Mouse (Mus musculus): ENCODE data around the gene Speer4f1. TPM values are rescaled to one million over a fixed set of nuclear protein-coding genes. Genes with fewer than 3 reads are reported as not detected.

Speer4f1 gene
- polyA plus RNA-seq, 1 experiment from 2014 or later = not detected

- DNase-seq (ENCODE audit: low spot score) = no peak
- no peak overlapping the region for H3K27ac ChIP-seq
Observed at GRCm38 (mm10) chr5:17500866-17501265, 25.0 kb downstream of the Speer4f1 start.

GRCm38 (mm10) chr5:17505540-17505939 is 29.6 kb downstream of the Speer4f1 start:
- H3K27ac ChIP-seq = no peak overlapping the region
- H3K27me3 ChIP-seq (ENCODE audit: insufficient read depth, poor library complexity, severe bottlenecking) = no peaks in the 10 kb centered on the region
- DNase-seq (ENCODE audit: low spot score) = no peak
- no peaks in the 10 kb centered on the region for H3K36me3 ChIP-seq
- no peak overlapping the region for H3K4me3 ChIP-seq
- no peaks in the 10 kb centered on the region for H3K4me1 ChIP-seq
- no peaks in the 10 kb centered on the region for H3K9me3 ChIP-seq

More at GRCm38 (mm10) chr5:17500866-17501265, 25.0 kb downstream of the Speer4f1 start:
- no peaks in the 10 kb centered on the region for H3K4me1 ChIP-seq
- no peaks in the 10 kb centered on the region for H3K36me3 ChIP-seq
- 93% methylated on average over 1 of the region's 1 CpGs for WGBS
- no peak overlapping the region for H3K4me3 ChIP-seq
- H3K27me3 ChIP-seq (ENCODE audit: insufficient read depth, poor library complexity, severe bottlenecking) = no peaks in the 10 kb centered on the region
- no peaks in the 10 kb centered on the region for H3K9me3 ChIP-seq

- Histone ChIP-seq H3K4me3 (no peak overlapping the region), H3K27me3 (ENCODE audit: insufficient read depth, poor library complexity, severe bottlenecking) (no peaks in the 10 kb centered on the region), H3K27ac (no peak overlapping the region), H3K9me3 (no peaks in the 10 kb centered on the region), H3K4me1 (no peaks in the 10 kb centered on the region), H3K36me3 (no peaks in the 10 kb centered on the region)
- DNase-seq (ENCODE audit: low spot score) = no peak
- 76% methylated on average over 3 of the region's 3 CpGs for WGBS
Observed at GRCm38 (mm10) chr5:17508038-17508437, 32.1 kb downstream of the Speer4f1 start.

Other genes with a start within 250 kb of the Speer4f1 start
- gene Speer4f2, start 102.9 kb upstream of the Speer4f1 start, polyA plus RNA-seq (2016; fragmentation: Nextera tagmentation; extraction: Ambion mirVana) = not detected in 2 replicates
- gene Sema3c, start 98.2 kb downstream of the Speer4f1 start, polyA plus RNA-seq (2016; fragmentation: Nextera tagmentation; extraction: Ambion mirVana) = 25.5 and 28.3 TPM in 2 replicates